Mouse (Mus musculus) hindbrain, embryonic 10.5 days (tissue): ENCODE data around the gene Txndc12. TPM values are rescaled to one million over a fixed set of nuclear protein-coding genes. Genes with fewer than 3 reads are reported as not detected.

Source experiments
- DNase-seq: peaks from one replicate; pipeline ENCODE4 v3.0.0-alpha.2; 2017; ENCODE audit warnings: low spot score
- H3K27ac ChIP-seq: fragments of 300-500 bp; sonication (generic); 2 replicates; pipeline ENCODE4 v1.5.1; 2016; ENCODE audit warnings: mild to moderate bottlenecking, moderate library complexity
- H3K27me3 ChIP-seq: fragments of 300-500 bp; sonication (generic); 2 replicates; pipeline ENCODE4 v1.6.1; 2016; ENCODE audit warnings: mild to moderate bottlenecking; ENCODE audit not compliant: poor library complexity, insufficient read depth, severe bottlenecking
- H3K36me3 ChIP-seq: fragments of 300-500 bp; sonication (generic); 2 replicates; pipeline ENCODE4 v1.6.1; 2016; ENCODE audit warnings: mild to moderate bottlenecking, moderate library complexity
- H3K4me1 ChIP-seq: fragments of 300-500 bp; sonication (generic); replicated peaks from 2 replicates; pipeline ENCODE4 v1.6.1; 2016; ENCODE audit warnings: mild to moderate bottlenecking
- H3K4me3 ChIP-seq: fragments of 300-500 bp; sonication (generic); 2 replicates; pipeline ENCODE4 v1.5.1; 2016; ENCODE audit warnings: mild to moderate bottlenecking, moderate library complexity
- H3K9me3 ChIP-seq: fragments of 300-500 bp; sonication (generic); 2 replicates; pipeline ENCODE4 v1.6.1; 2016; ENCODE audit warnings: mild to moderate bottlenecking, moderate library complexity
- WGBS: fragments of 180-500 bp; shearing (Covaris S2); methylation state at CpG from one replicate; pipeline ENCODE4 v1.1.7; 2016; 5-methylcytosine and 5-hydroxymethylcytosine counted together
- polyA plus RNA-seq: library from polyadenylated mRNA; unstranded; fragments of >200 nt; fragmentation: Nextera tagmentation; extraction: Ambion mirVana; gene quantifications from 2 replicates; pipeline ENCODE4 v1.2.1, GENCODE M21; 2016

Txndc12 gene
- polyA plus RNA-seq, 1 experiment from 2014 or later = 104 TPM

DNA sequence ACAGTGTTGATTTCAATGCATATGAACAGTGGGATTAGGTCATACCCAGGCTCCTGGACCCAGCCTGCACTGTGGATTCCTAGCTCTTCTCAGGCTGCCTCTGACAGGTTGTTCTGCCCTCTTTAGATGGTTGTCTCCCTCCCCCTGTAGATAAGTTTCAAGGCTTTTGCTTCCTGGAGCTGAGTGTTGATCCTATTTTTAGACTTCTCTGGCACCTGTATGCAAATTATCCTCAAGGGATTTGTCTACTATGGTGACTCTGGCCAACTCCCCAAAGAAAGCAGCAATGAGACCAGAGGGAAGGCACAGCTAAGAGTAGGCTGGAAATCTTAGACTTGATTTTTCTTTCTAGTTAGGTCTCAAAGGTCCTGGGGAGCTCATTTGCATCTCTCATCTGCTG, 73.1 kb downstream of the Txndc12 start:
- H3K4me1 ChIP-seq = peaks cover 17% of the 10 kb centered on the region
- no peak overlapping the region for H3K4me3 ChIP-seq
- no peaks in the 10 kb centered on the region for H3K9me3 ChIP-seq
- no peak for DNase-seq
- no peak overlapping the region for H3K27ac ChIP-seq
- no peaks in the 10 kb centered on the region for H3K27me3 ChIP-seq
- no peaks in the 10 kb centered on the region for H3K36me3 ChIP-seq

GRCm38 (mm10) chr4:108909872-108910425, 75.5 kb downstream of the Txndc12 start:
- DNase-seq = no peak
- Histone ChIP-seq H3K36me3 (no peaks in the 10 kb centered on the region), H3K4me3 (no peak overlapping the region), H3K27me3 (no peaks in the 10 kb centered on the region), H3K9me3 (no peaks in the 10 kb centered on the region), H3K27ac (no peak overlapping the region), H3K4me1 (peaks cover 18% of the 10 kb centered on the region)
- WGBS = 76% methylated on average over 8 of the region's 8 CpGs

Other genes starting within 250 kb of the Txndc12 start
- 24.8 and 26.6 TPM in 2 replicates for gene Cc2d1b, start 214.7 kb upstream of the Txndc12 start, polyA plus RNA-seq
- 1.6 and 2.0 TPM in 2 replicates for gene 3110021N24Rik, start 115.0 kb upstream of the Txndc12 start, polyA plus RNA-seq
- gene Zfyve9, start 53.8 kb upstream of the Txndc12 start, polyA plus RNA-seq = 4.2 and 4.9 TPM in 2 replicates
- gene Btf3l4, start 987 bp upstream of the Txndc12 start, polyA plus RNA-seq = 198 and 208 TPM in 2 replicates
- gene Kti12, start 13.2 kb downstream of the Txndc12 start, polyA plus RNA-seq = 52.5 and 57.7 TPM in 2 replicates
- 1.5 and 1.8 TPM in 2 replicates for gene A730015C16Rik, start 14.0 kb downstream of the Txndc12 start, polyA plus RNA-seq
- gene Rab3b, start 44.5 kb downstream of the Txndc12 start, polyA plus RNA-seq = 26.1 and 33.9 TPM in 2 replicates
- gene Nrd1, start 166.1 kb downstream of the Txndc12 start, polyA plus RNA-seq = 67.0 and 69.2 TPM in 2 replicates